Mouse (Mus musculus) forebrain, embryonic 10.5 days (tissue): ENCODE measurements around the gene Gtpbp10. TPM values are rescaled to one million over a fixed set of nuclear protein-coding genes. Genes with fewer than 3 reads are reported as not detected.

Source experiments
- DNase-seq: peaks from one replicate; pipeline ENCODE4 v3.0.0-alpha.2; 2017; ENCODE audit warnings: low spot score; ENCODE audit errors: extremely low spot score
- H3K27ac ChIP-seq: fragments of 300-500 bp; sonication (generic); 2 replicates; pipeline ENCODE4 v1.5.1; 2016; ENCODE audit warnings: mild to moderate bottlenecking
- H3K27me3 ChIP-seq: fragments of 300-500 bp; sonication (generic); 2 replicates; pipeline ENCODE4 v1.6.1; 2016; ENCODE audit warnings: mild to moderate bottlenecking; ENCODE audit not compliant: poor library complexity, severe bottlenecking
- H3K36me3 ChIP-seq: fragments of 300-500 bp; sonication (generic); replicated peaks from 2 replicates; pipeline ENCODE4 v1.6.1; 2016; ENCODE audit warnings: mild to moderate bottlenecking, moderate library complexity
- H3K4me1 ChIP-seq: fragments of 300-500 bp; sonication (generic); 2 replicates; pipeline ENCODE4 v1.6.1; 2016
- H3K4me3 ChIP-seq: fragments of 300-500 bp; sonication (generic); 2 replicates; pipeline ENCODE4 v1.5.1; 2016; ENCODE audit warnings: mild to moderate bottlenecking, moderate library complexity
- H3K9me3 ChIP-seq: fragments of 300-500 bp; sonication (generic); 2 replicates; pipeline ENCODE4 v1.6.1; 2016; ENCODE audit warnings: mild to moderate bottlenecking, moderate library complexity
- WGBS: fragments of 180-500 bp; shearing (Covaris S2); methylation state at CpG from one replicate; pipeline ENCODE4 v1.1.7; 2016; 5-methylcytosine and 5-hydroxymethylcytosine counted together
- polyA plus RNA-seq: library from polyadenylated mRNA; unstranded; fragments of >200 nt; fragmentation: Nextera tagmentation; extraction: Ambion mirVana; gene quantifications from 2 replicates; pipeline ENCODE4 v1.2.1, GENCODE M21; 2016

Gtpbp10 gene
- polyA plus RNA-seq, 1 experiment from 2014 or later = 40.0 TPM

DNA sequence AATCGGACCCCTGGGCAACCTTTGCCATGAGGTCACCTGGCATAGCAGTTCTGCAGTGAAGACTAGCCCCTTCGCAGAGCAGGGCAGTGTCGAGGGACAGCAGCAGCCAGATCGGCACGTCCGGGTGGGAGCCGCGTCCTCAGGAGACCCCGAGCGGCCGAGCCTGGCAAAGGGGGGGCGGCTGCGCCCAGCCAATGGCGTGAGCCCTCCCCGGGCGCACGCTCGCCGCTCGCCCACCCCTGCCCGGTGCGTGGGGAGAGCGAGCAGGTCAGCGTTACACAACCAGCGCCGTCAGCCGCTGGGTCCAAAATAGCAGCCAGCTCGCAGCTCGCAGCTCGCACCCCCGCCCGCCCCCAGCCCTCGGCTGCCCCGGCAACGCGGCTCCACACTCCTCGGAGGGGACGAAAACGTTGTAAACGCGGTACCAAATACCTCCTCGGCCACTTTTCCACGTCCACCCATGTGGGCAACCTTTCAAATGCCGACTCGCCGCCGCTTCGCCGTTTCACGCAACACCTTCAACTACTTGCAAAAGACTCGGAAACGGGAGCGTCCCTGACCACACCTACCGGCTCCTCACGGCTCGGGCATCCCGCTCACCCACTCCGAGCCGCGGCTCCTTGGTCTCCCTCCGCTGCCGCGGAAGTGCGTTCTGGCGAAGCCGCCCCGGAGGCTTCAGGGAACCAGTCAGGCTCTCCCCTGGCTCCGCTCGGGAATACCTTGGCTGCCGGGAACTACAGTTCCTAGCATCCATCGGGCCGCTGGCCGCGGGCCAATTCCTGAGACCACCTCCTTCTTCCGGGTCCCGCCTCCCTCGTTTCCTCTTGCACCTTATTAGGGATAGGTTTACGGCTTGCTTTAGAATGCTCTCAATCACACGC lies 44.9 kb downstream of the Gtpbp10 start, which contains the start of gene Cldn12:
Cldn12 (minus strand) TSS at position 763 of the 881 bp plus-strand sequence.
- WGBS = under 1% methylated on average over 79 of the region's 79 CpGs
- peak within 1 kb of the TSS; percentile 94 for H3K27ac ChIP-seq

DNA sequence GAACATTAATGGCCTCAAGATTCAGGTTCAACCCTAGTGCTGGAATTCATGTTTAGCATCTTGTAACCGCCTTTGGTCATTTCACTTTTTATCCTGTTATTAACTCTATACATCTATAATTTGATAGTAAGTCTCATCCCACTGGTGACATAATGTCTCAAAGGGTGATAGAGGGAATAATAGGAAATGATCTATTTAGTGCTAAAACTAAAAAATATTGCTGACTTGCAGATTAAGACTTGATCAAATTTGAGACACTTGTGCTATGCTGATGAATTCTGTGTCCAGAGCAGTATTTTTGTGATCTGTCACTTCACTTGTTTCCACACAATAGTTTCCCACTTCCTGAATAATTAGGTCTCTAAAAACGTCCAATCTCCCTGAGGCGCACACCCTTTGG lies 47.9 kb downstream of the Gtpbp10 start:
- DNase-seq = no peak
- Histone ChIP-seq H3K4me3 (no peak overlapping the region), H3K4me1 (peaks cover 56% of the 10 kb centered on the region), H3K9me3 (no peaks in the 10 kb centered on the region; the same call in 1 of the 2 replicates), H3K36me3 (peaks cover 19% of the 10 kb centered on the region), H3K27ac (no peak overlapping the region), H3K27me3 (no peaks in the 10 kb centered on the region)
- WGBS = 88% methylated on average over 3 of the region's 3 CpGs

More for the DNA sequence above, 44.9 kb downstream of the Gtpbp10 start, which contains the start of gene Cldn12:
- Histone ChIP-seq H3K4me1 (peaks cover 32% of the 10 kb centered on the region), H3K4me3 (peak within 1 kb of the TSS; percentile 82), H3K36me3 (peaks cover 10% of the 10 kb centered on the region), H3K27me3 (no peaks in the 10 kb centered on the region), H3K9me3 (no peaks in the 10 kb centered on the region; the same call in 1 of the 2 replicates)
- DNase-seq = peak; percentile 95

DNA sequence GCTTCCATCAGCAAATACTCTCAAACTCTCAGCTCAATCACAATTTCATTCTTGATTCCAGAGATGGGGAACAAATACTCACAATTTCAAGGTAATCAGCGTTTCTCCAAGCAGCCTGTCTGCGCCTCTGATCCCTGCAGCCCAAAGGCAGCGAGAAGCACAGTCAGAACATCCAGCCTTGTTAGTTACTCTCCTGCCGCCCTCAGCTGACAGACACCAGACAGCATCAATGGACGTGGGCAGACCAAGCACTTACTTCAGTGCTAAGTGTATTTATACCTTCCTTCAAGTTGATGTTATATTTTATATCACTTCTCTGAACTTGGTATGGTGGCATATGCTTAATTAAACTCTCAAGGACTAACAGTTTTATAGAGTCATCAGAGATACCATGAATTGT lies 48.3 kb downstream of the Gtpbp10 start:
- Histone ChIP-seq H3K36me3 (peaks cover 21% of the 10 kb centered on the region), H3K9me3 (no peaks in the 10 kb centered on the region; the same call in 1 of the 2 replicates), H3K27me3 (no peaks in the 10 kb centered on the region), H3K4me3 (peak overlapping the region; percentile 23; the same call in 1 of the 2 replicates), H3K27ac (peak overlapping the region; percentile 62; the same call in 1 of the 2 replicates), H3K4me1 (peaks cover 56% of the 10 kb centered on the region)
- DNase-seq = no peak
- 68% methylated on average over 5 of the region's 5 CpGs for WGBS

DNA sequence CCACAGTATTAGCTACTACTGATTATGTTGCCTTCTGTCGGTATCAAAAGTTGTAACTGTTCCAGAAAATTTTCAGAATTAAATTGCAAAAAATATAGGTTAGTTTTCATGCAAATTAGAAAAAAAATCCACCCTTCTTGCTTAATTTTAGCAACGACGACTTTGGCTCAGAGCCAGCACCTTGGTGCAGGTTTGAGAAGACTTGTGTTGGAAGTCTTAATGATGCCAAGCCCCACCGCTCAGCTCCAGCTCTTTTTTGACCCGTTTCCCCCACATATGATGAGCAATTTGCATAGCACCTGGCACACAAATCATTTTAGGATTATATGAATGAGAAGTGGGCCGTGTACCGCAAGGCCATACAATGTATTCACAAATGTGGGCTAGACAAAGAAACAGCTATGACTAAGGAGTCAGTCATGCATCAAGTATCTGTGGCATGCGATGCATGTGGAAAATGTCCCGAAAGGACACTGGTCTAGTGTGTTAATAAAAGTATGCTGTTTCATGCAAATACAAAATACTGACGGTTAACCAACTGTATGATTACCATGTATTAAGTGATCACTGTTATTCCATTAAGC lies 48.9 kb downstream of the Gtpbp10 start:
- Histone ChIP-seq H3K27me3 (no peaks in the 10 kb centered on the region), H3K27ac (peak overlapping the region; percentile 67), H3K4me1 (peaks cover 56% of the 10 kb centered on the region), H3K36me3 (peaks cover 25% of the 10 kb centered on the region), H3K9me3 (no peaks in the 10 kb centered on the region; the same call in 1 of the 2 replicates), H3K4me3 (peak overlapping the region; percentile 23; the same call in 1 of the 2 replicates)
- no peak for DNase-seq
- 67% methylated on average over 10 of the region's 10 CpGs for WGBS

DNA sequence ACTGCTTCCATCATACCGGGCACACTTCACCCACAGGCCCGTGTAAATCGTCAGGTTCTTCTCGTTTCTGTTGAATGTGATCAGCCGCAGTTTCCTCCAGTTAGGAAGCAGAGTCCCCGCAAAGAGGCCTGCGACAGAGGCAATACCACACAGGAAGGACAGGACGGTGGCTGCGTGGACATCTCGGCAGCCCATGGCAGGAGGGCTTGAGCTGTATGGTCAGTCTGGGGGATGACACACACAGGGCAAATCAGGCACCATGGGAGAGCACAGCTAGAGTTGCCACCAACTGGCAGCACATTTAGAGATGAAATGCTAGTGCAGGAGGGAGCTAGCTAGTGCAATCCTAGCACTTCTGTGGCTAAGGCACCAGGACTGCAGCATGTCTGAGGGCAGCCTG lies 51.1 kb downstream of the Gtpbp10 start:
- peak overlapping the region; percentile 75 for H3K27ac ChIP-seq
- WGBS = 83% methylated on average over 10 of the region's 10 CpGs
- peaks cover 37% of the 10 kb centered on the region for H3K36me3 ChIP-seq
- no peak overlapping the region for H3K4me3 ChIP-seq
- H3K9me3 ChIP-seq = no peaks in the 10 kb centered on the region; the same call in 1 of the 2 replicates
- no peaks in the 10 kb centered on the region for H3K27me3 ChIP-seq
- no peak for DNase-seq
- peaks cover 46% of the 10 kb centered on the region for H3K4me1 ChIP-seq

DNA sequence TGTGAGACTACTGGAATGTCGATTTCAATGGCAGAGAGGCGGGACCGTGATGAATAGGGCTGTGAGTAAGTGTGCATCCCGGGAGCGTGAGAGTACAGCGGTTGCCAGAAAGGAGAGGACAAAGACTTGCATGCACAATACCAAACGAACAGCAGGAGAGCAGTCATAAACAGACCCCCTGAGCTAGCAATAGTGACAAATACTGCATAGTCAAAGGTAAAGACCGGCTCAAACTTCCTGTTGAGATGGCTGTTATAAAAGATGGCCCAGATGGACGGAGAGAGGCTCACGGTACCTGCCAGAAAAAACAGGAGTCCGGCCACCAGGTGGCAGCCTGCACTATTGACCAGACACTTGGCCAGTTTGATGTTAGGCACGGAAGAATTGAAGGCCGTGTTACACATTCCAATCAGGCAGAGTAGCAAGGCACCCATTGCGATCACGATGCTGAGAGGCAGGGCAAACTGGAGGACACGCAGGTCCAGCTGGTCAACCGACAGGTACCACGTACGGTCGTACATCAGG lies 51.6 kb downstream of the Gtpbp10 start:
- 45% methylated on average over 20 of the region's 20 CpGs for WGBS

DNA sequence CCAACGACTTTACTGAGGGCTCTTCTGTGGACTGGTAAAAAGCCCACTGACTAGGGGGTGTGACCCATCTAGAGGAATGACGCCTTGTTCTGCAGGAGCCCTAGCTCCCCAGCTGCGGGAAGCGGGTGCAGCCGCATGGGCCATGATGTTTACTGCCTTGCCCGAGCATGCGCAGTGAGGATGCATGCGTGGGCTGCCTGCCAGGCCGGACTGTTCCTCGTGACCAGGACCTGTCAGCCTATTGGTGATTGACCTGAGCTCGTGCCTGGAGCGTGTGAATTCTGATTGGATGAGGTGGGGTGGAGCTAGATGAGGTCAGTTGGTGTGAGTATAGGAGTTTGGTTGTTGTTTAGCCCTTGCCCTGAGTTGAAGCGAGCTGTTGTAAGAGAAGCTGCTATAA lies 54.9 kb downstream of the Gtpbp10 start:
- DNase-seq = no peak
- 92% methylated on average over 13 of the region's 13 CpGs for WGBS
- Histone ChIP-seq H3K4me1 (peaks cover 24% of the 10 kb centered on the region), H3K9me3 (no peaks in the 10 kb centered on the region), H3K4me3 (no peak overlapping the region), H3K27ac (no peak overlapping the region), H3K27me3 (no peaks in the 10 kb centered on the region), H3K36me3 (peaks cover 26% of the 10 kb centered on the region)

More for the DNA sequence above, 51.6 kb downstream of the Gtpbp10 start:
- 0 out of 2 replicates have a peak overlapping the region, but pooled peaks have one; percentile 7 for H3K4me3 ChIP-seq
- peak overlapping the region; percentile 75 for H3K27ac ChIP-seq
- H3K36me3 ChIP-seq = peaks cover 37% of the 10 kb centered on the region
- H3K27me3 ChIP-seq = no peaks in the 10 kb centered on the region
- no peaks in the 10 kb centered on the region; the same call in 1 of the 2 replicates for H3K9me3 ChIP-seq
- H3K4me1 ChIP-seq = peaks cover 41% of the 10 kb centered on the region
- peak; percentile 70 for DNase-seq

DNA sequence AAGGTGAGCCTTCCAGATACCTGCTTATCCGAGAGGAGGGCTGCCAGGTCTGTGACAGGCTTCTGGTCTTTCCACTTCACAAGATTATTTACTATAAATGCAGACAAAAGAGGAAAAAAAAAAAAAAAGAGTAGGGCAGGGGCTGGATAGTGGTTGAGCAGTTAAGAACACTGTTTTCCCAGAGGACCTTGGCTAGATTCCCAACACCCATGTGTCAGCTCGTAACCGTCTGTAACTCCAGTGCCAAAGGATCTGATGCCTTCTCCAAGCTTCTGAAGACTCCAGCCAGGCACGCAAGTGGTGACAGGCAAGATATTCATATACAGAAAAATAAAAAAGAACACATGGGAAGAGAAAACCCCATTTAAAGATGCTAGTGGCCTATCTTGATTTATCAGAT lies 56.0 kb downstream of the Gtpbp10 start:
- peaks cover 24% of the 10 kb centered on the region for H3K36me3 ChIP-seq
- no peaks in the 10 kb centered on the region for H3K27me3 ChIP-seq
- H3K4me3 ChIP-seq = no peak overlapping the region
- DNase-seq = no peak
- 87% methylated on average over 4 of the region's 4 CpGs for WGBS
- H3K27ac ChIP-seq = no peak overlapping the region
- H3K4me1 ChIP-seq = peaks cover 13% of the 10 kb centered on the region
- no peaks in the 10 kb centered on the region for H3K9me3 ChIP-seq

DNA sequence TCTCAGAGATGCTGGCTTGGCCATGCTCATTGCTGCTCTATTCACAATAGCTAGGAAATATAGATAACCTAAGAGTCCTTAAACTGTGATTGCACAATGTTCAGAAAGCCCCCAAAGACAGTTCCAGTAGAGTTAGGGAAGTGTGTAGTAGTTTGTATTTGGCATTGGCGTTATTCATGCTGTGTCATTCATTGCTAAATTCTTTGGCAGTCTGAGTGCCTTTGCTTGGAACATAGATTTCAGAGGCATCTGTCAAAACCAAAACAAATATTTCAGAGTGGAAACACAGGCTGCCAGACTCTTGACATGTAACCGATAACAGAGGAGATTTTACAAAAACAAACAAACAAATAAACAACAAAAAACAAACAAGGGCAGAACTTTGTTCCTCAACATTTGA lies 57.8 kb downstream of the Gtpbp10 start:
- H3K27ac ChIP-seq = no peak overlapping the region
- WGBS = 92% methylated on average over 2 of the region's 2 CpGs
- H3K4me1 ChIP-seq = no peaks in the 10 kb centered on the region
- peaks cover 20% of the 10 kb centered on the region for H3K36me3 ChIP-seq
- no peak overlapping the region for H3K4me3 ChIP-seq
- H3K9me3 ChIP-seq = no peaks in the 10 kb centered on the region
- no peak for DNase-seq
- no peaks in the 10 kb centered on the region for H3K27me3 ChIP-seq

DNA sequence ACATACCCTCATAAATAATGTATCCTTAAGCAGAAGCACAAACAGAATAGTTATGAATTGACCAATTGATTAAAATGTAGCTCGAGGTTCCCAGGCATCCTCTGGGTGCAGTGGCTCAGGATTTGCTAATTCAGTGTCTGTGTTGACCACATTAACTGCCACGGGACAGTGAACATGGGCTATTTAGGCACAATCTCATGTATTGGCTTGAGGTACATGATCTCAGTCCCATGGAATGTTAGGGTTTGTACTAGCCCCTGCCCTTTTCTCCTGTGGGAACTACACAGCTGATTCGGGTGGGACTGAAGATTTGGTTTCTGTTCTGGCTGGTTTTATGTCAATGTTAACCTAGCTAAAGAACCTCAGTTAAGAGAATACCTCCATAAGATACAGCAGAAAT lies 62.9 kb downstream of the Gtpbp10 start:
- 81% methylated on average over 3 of the region's 3 CpGs for WGBS
- Histone ChIP-seq H3K9me3 (no peaks in the 10 kb centered on the region), H3K36me3 (no peaks in the 10 kb centered on the region), H3K27ac (no peak overlapping the region), H3K27me3 (peaks cover 10% of the 10 kb centered on the region), H3K4me1 (no peaks in the 10 kb centered on the region), H3K4me3 (no peak overlapping the region)
- no peak for DNase-seq

DNA sequence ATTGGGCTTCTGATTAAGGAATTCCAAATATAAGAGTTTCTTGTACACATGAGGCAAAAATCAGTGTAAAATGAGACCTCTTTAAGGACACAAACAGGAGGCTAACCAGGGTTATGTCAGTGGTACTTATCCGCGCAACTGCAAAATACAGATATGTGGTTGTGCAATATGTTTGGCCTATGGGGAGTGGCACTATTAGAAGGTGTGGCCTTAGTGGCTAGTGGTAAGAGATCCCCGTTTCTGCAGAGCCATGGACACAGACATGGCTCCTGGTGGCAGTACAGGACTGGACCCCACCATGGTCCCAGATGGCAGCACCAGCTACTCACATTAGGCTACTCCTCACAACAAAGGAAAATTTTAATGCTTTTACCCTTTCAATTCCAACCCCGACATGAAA lies 64.3 kb downstream of the Gtpbp10 start:
- peaks cover 10% of the 10 kb centered on the region for H3K27me3 ChIP-seq
- H3K9me3 ChIP-seq = no peaks in the 10 kb centered on the region
- no peak overlapping the region for H3K4me3 ChIP-seq
- no peaks in the 10 kb centered on the region for H3K36me3 ChIP-seq
- DNase-seq = no peak
- no peaks in the 10 kb centered on the region for H3K4me1 ChIP-seq
- WGBS = 89% methylated on average over 4 of the region's 4 CpGs
- H3K27ac ChIP-seq = no peak overlapping the region

DNA sequence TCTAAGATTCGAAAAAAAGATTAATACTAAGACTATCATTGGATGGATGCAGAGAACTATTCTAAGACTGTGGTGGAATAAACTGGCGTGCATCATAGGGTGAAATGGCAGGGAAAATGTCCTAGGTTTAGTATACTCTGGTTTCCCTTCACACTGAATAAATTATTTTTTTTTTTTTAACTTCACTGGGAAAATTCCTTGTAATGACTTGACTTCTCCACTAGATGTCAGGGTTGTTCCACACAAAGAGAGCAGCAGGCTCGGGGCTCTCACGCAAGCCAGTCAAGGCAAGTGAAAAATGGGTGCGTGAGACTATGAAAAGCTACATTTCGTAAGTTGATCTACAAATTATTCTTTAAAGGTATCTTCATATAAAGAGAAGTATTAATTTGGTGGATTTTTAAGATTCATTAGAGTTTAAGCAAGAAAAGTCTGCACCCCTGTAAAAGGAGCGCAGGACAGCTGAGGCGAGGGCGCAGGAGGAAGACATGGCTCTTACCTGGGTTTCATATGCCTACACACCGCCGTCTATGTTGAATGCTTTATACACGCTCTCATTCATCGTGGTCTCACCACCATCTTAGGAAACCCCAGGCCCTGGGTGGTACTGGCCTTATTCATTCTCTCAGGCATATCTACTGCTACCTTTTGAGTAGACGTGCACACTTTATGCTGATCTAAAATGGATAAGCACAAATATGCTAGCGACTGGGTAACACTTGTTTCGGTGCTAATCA lies 64.9 kb downstream of the Gtpbp10 start:
- WGBS = 45% methylated on average over 16 of the region's 16 CpGs

More for the DNA sequence above, 64.9 kb downstream of the Gtpbp10 start:
- Histone ChIP-seq H3K4me1 (no peaks in the 10 kb centered on the region), H3K36me3 (no peaks in the 10 kb centered on the region), H3K27me3 (peaks cover 10% of the 10 kb centered on the region), H3K27ac (no peak overlapping the region), H3K9me3 (no peaks in the 10 kb centered on the region), H3K4me3 (no peak overlapping the region)
- DNase-seq = no peak
